Mouse (Mus musculus): ENCODE measurements at regions not wholly inside any gene's neighbourhood (a gene's known extent, or its start where the extent isn't known, plus 50 kb on each side); places are given as distances from the start of the nearest gene placed in this dataset.

DNA sequence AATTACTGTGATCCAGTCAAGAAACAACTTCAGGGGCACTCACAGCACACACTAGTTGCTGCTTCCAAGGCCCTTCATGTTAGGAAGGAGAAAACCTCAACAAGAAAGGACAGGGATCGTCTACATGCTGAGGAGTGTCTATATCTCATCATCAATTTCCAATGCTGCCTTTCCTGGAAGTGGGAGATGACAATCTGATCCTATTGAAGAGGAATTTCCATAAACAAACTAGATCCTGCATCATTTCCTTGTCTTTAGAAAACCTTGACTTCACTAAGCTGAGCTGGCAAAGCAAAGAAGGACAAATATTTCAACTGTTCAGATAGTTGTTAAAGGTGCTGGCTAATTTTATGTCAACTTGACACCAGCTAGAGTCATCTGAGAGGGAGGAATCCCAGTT, 83.5 kb upstream of the Rapgef5 start:
- Histone ChIP-seq H3K4me3 (no peak overlapping the region), H3K9me3 (replicated peaks) (no peaks in the 10 kb centered on the region), H3K4me2 (no peak overlapping the region), H3K36me3 (no peaks in the 10 kb centered on the region), H3K4me1 (replicated peaks) (peaks cover 14% of the 10 kb centered on the region), H3K27ac (ENCODE audit: poor library complexity, severe bottlenecking) (no peak overlapping the region), H3K9ac (no peak overlapping the region), H3K27me3 (replicated peaks) (no peaks in the 10 kb centered on the region)
- 53% methylated on average over 1 of the region's 1 CpGs for WGBS
- ATAC-seq (ENCODE audit: insufficient number of reproducible peaks, low FRiP score), result no peak

DNA sequence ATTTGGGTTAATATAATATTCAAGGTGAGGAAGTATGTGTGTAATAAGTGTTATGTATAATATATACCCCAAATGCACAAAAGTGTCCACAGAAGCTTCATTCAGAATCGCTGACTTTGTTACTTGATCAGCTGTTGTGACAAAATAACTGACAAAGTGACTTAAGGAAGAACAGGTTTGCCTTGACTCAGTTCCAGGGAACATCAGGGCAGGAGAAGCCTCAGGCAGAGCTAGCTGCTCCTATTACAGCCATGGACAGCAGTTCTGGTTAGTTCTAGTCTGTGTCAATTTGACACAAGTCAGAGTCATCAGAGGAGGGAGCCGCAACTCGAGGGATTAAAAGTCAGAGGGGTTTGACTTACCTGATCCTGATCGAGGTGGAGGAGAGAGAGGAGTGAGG, 79.3 kb upstream of the Rapgef5 start:
- Histone ChIP-seq H3K4me2 (no peak overlapping the region), H3K9ac (no peak overlapping the region), H3K27me3 (replicated peaks) (no peaks in the 10 kb centered on the region), H3K9me3 (replicated peaks) (no peaks in the 10 kb centered on the region), H3K36me3 (no peaks in the 10 kb centered on the region), H3K4me3 (no peak overlapping the region), H3K4me1 (replicated peaks) (peaks cover 13% of the 10 kb centered on the region), H3K27ac (ENCODE audit: poor library complexity, severe bottlenecking) (no peak overlapping the region)
- ATAC-seq (ENCODE audit: insufficient number of reproducible peaks, low FRiP score), result no peak
- 62% methylated on average over 4 of the region's 4 CpGs for WGBS

DNA sequence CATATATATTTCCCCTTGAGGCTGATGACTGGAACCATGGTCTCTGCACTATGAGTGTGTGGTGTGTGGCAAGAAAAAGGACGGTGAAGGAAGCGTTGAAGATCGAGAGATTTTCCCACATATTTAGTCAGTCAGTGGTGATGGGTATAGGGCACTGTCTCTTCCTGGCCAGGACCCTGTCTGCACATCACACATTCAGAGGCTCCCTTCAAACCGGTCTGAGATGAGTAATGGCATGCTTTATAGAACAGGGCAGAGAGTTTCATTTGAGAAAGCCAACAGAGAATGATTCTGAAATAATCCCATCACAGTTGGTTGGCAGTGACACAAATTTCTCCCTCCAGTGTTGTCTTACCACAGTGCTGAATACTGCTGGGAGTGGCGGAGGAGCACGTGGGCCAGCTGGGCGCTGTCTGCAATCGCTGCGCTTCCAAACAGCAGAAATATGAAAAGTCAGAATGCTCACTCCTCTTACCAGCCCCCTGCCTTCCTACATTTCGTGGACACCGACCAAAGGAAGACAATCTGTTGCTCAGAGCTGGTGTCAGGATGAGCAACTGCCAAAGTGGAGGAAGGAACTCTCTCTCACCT, 77.2 kb upstream of the Rapgef5 start:
- Histone ChIP-seq H3K36me3 (no peaks in the 10 kb centered on the region), H3K4me2 (no peak overlapping the region), H3K27ac (ENCODE audit: poor library complexity, severe bottlenecking) (no peak overlapping the region), H3K27me3 (replicated peaks) (no peaks in the 10 kb centered on the region), H3K9me3 (replicated peaks) (no peaks in the 10 kb centered on the region), H3K4me3 (no peak overlapping the region), H3K4me1 (replicated peaks) (peaks cover 4% of the 10 kb centered on the region; the same call in 1 of the 2 replicates), H3K9ac (no peak overlapping the region)
- ATAC-seq (ENCODE audit: insufficient number of reproducible peaks, low FRiP score), result no peak
- 58% methylated on average over 11 of the region's 11 CpGs for WGBS

DNA sequence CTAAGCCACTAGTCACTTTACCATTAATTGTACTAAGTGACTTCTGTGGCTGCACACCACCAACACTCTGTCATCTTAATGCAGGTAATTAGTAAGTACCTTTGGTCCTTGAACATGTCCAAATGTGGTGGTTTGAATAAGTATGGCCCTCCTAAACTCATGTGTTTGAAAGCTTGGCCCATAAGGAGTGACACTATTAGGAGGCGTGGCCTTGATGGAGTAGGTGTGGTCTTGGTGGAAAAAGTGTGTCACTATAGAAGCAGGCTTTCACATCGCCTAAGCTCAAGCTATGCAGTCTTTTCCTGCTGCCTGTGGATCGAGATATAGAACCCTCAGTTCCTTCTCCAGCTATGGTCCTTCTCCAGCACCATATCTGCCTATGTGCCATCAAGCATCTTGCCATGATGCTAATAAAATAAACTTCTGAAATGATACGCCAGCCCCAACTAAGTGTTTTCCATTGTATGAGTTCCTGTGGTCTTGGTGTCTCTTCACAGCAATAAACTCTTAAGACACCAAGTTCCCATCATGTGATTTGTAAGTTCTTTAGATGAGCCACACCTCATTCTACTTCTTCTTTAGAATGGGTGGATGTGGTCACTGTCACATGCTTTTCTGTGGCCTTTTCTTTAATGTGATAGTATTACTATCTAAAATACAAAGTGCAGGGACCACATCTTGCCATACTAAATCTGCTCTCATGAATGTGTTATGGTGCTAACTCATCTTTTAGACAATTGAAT, 71.9 kb upstream of the Rapgef5 start:
- no peaks in the 10 kb centered on the region for H3K9me3 ChIP-seq (replicated peaks)
- 74% methylated on average over 4 of the region's 4 CpGs for WGBS
- no peak overlapping the region for H3K4me3 ChIP-seq
- H3K27ac ChIP-seq (ENCODE audit: poor library complexity, severe bottlenecking), result no peak overlapping the region
- ATAC-seq (ENCODE audit: insufficient number of reproducible peaks, low FRiP score), result no peak
- H3K36me3 ChIP-seq, result no peaks in the 10 kb centered on the region
- no peak overlapping the region for H3K9ac ChIP-seq
- H3K27me3 ChIP-seq (replicated peaks), result no peaks in the 10 kb centered on the region
- H3K4me1 ChIP-seq (replicated peaks), result peaks cover 11% of the 10 kb centered on the region
- H3K4me2 ChIP-seq, result no peak overlapping the region

DNA sequence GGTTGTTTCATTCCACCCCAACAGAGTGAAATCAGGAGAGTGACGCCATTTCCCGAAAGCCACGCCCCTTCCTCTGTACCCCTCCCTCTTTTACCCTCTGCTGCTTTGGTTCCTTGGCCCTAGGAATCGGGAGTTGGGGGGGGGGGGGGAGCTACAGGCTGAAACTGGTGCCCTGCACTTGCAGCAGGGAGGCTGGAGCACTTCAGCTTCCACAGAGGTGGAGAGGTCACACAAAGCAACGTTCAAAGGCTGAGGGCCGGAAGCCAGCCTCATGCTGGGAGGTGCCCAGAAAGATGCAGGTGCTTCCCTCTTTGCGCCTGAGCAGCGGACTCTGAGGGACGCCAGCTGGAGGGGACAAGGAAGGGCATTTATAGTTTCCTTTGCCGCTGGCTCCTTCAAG, 69.1 kb upstream of the Rapgef5 start:
- WGBS, result 13% methylated on average over 10 of the region's 10 CpGs
- no peak overlapping the region for H3K9ac ChIP-seq
- peaks cover 11% of the 10 kb centered on the region for H3K4me1 ChIP-seq (replicated peaks)
- H3K4me3 ChIP-seq, result peak overlapping the region; percentile 16; the same call in 1 of the 2 replicates
- H3K9me3 ChIP-seq (replicated peaks), result no peaks in the 10 kb centered on the region
- H3K4me2 ChIP-seq, result peak overlapping the region; percentile 63
- H3K27me3 ChIP-seq (replicated peaks), result no peaks in the 10 kb centered on the region
- ATAC-seq (ENCODE audit: insufficient number of reproducible peaks, low FRiP score), result peak; percentile 31; the same call in 1 of the 2 replicates
- H3K27ac ChIP-seq (ENCODE audit: poor library complexity, severe bottlenecking), result no peak overlapping the region
- H3K36me3 ChIP-seq, result no peaks in the 10 kb centered on the region

DNA sequence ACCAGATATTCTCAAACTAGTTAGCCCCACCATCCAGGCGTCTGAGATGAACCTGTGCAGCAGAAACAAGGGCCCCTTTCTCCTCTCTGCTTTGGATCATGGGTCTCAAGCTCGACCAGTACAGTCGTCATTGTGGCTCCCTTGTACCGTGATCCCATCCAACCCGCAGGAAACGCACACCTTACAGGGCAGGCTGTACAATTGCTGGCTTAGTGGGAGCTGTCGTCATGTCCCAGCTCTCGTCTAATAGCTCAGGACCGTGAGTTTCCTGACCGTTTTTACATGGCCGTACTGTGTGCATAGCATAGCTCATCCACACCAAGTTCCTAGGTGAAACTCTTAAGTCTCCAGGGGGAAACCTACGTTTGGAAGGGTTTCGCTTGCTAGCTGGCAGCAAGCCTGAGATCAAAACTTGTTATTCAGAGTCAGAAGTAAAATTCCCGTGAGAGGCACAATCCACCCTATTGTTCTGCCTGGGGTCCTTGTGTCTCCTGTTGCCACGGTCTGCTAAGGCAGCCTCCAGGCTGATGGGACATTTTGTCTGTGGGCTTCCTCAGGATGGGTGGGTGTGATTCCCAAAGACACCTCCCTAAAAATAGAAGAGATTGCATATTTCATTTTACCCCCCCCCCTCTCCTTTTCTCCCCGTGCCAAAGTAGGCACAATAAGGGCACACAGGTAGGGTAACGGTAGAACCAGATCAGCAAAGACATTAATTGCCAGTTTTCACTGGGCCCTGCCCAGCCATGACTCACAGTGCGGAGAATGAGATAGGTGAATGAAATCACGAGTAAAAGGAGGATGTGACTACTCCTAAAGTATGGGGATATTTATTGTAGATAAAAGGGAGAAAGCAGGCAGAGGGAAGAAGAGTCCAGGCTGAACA, 68.2 kb upstream of the Rapgef5 start:
- H3K4me3 ChIP-seq, result no peak overlapping the region
- WGBS, result 54% methylated on average over 19 of the region's 19 CpGs
- ATAC-seq (ENCODE audit: insufficient number of reproducible peaks, low FRiP score), result no peak
- no peaks in the 10 kb centered on the region for H3K27me3 ChIP-seq (replicated peaks)
- no peaks in the 10 kb centered on the region for H3K36me3 ChIP-seq
- H3K4me2 ChIP-seq, result peak overlapping the region; percentile 63; the same call in 1 of the 2 replicates
- H3K4me1 ChIP-seq (replicated peaks), result peaks cover 11% of the 10 kb centered on the region
- H3K27ac ChIP-seq (ENCODE audit: poor library complexity, severe bottlenecking), result no peak overlapping the region
- H3K9me3 ChIP-seq (replicated peaks), result no peaks in the 10 kb centered on the region
- no peak overlapping the region for H3K9ac ChIP-seq

DNA sequence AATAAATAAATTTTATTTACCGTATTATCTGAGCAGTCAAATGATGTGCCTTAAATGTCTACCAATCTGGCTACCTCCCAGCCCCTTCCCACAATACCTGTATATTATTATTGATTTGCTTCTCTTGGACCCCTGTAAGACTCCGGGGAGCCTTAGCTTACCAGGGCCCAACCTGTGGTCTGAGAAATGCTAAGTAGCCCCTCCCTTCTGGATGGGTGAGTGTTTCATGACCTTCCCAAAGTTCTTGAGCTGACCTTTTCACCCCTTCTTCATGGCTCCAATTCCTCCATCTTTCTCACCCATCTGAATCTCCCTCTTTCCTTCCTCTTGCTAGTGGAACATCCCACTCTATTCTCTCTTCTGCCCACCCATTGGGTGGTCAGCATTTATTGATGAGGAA, 67.2 kb upstream of the Rapgef5 start:
- 85% methylated on average over 2 of the region's 2 CpGs for WGBS
- Histone ChIP-seq H3K9ac (no peak overlapping the region), H3K27me3 (replicated peaks) (no peaks in the 10 kb centered on the region), H3K4me2 (no peak overlapping the region), H3K4me3 (no peak overlapping the region), H3K27ac (ENCODE audit: poor library complexity, severe bottlenecking) (no peak overlapping the region), H3K4me1 (replicated peaks) (peaks cover 11% of the 10 kb centered on the region), H3K36me3 (no peaks in the 10 kb centered on the region), H3K9me3 (replicated peaks) (no peaks in the 10 kb centered on the region)
- no peak for ATAC-seq (ENCODE audit: insufficient number of reproducible peaks, low FRiP score)

DNA sequence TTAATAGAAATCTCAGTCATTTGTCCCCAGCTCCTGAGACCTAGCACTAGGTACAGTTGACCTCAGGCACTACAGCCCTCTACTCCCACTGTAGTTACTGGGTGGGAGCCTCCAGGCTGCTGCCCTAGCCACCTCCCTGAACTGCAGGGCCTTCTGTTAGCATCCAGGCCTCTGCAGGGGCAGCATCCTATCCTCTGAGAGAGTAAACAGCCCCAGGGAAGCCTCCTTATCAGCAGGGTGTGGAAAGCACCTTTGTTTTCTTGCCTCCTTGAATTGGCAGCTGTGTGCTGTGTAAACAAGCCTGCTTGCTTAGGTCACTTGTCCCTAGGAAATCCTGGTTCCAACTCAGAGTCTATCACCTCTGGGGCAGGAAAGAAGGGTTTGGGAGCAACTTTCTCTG, 66.2 kb upstream of the Rapgef5 start:
- ATAC-seq (ENCODE audit: insufficient number of reproducible peaks, low FRiP score), result no peak
- H3K9ac ChIP-seq, result no peak overlapping the region
- no peaks in the 10 kb centered on the region for H3K36me3 ChIP-seq
- H3K4me2 ChIP-seq, result no peak overlapping the region
- H3K4me1 ChIP-seq (replicated peaks), result peaks cover 11% of the 10 kb centered on the region
- H3K4me3 ChIP-seq, result no peak overlapping the region
- H3K27me3 ChIP-seq (replicated peaks), result no peaks in the 10 kb centered on the region
- H3K9me3 ChIP-seq (replicated peaks), result no peaks in the 10 kb centered on the region
- no peak overlapping the region for H3K27ac ChIP-seq (ENCODE audit: poor library complexity, severe bottlenecking)

DNA sequence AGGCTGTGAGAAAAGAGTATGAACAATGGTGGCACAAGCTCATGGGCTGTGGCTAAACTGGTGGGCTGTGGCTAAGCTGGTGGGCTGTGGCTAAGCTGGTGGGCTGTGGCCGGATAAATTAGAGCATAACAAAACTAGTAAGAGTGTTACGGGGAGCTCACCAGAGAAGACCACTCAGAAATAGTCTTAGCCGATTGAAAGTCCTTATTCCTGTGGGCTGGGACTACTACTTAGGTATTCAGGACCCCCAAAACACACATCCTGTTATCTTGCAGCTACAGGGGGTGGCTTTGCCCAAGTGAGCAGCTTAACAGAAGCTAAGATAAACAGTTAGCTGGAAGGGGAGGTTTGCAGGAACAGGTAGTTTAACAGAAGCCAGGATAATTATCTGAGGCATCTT, 65.4 kb upstream of the Rapgef5 start:
- Histone ChIP-seq H3K9me3 (replicated peaks) (no peaks in the 10 kb centered on the region), H3K27me3 (replicated peaks) (no peaks in the 10 kb centered on the region), H3K4me3 (no peak overlapping the region), H3K27ac (ENCODE audit: poor library complexity, severe bottlenecking) (no peak overlapping the region), H3K36me3 (no peaks in the 10 kb centered on the region), H3K4me1 (replicated peaks) (peaks cover 14% of the 10 kb centered on the region), H3K9ac (no peak overlapping the region), H3K4me2 (no peak overlapping the region)
- 38% methylated on average over 3 of the region's 3 CpGs for WGBS
- ATAC-seq (ENCODE audit: insufficient number of reproducible peaks, low FRiP score), result no peak

DNA sequence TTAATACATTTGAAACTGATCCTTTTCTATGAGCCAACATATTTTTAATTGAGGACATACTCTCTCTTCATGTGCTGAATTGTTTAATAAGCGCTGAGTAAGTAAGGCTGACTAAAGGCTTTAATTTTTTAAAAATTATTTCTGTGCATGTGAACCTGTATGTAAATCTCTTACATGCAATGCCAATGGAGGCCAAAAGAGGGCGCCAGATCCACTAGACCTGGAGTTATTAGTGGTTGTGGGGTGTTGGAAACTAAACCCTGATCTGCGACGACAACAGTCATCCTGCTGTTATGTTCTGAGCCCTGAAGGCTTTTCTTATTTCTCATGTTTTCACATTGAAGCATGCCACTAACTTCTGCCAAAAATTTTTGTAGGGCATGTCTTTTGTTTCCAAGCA, 64.8 kb upstream of the Rapgef5 start:
- H3K27me3 ChIP-seq (replicated peaks), result no peaks in the 10 kb centered on the region
- no peaks in the 10 kb centered on the region for H3K9me3 ChIP-seq (replicated peaks)
- WGBS, result 56% methylated on average over 4 of the region's 4 CpGs
- no peak overlapping the region for H3K9ac ChIP-seq
- ATAC-seq (ENCODE audit: insufficient number of reproducible peaks, low FRiP score), result no peak
- no peak overlapping the region for H3K4me3 ChIP-seq
- H3K27ac ChIP-seq (ENCODE audit: poor library complexity, severe bottlenecking), result no peak overlapping the region
- no peak overlapping the region for H3K4me2 ChIP-seq
- peaks cover 20% of the 10 kb centered on the region for H3K4me1 ChIP-seq (replicated peaks)
- no peaks in the 10 kb centered on the region for H3K36me3 ChIP-seq

DNA sequence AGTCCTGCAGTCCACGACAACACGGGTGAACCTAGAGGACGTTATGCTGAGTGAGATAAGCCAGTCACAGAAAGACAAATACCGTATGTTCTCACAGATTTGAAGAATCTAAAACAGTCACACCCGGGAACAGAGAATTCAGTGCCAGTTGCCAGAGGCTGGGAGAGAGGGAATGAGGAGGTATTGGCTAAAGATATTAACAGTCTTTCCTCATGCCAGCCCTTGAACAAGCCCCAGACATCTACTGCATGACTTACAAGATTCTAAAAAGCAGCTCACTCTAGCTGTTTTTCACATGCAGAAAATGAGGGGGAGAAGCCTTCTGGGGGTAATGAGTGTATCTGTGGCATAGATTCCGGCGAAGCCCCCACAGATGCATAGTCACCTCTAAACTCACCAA, 60.5 kb upstream of the Rapgef5 start:
- Histone ChIP-seq H3K9me3 (replicated peaks) (no peaks in the 10 kb centered on the region), H3K27ac (ENCODE audit: poor library complexity, severe bottlenecking) (no peak overlapping the region), H3K4me1 (replicated peaks) (peaks cover 23% of the 10 kb centered on the region), H3K9ac (no peak overlapping the region), H3K4me3 (no peak overlapping the region), H3K36me3 (no peaks in the 10 kb centered on the region), H3K27me3 (replicated peaks) (no peaks in the 10 kb centered on the region), H3K4me2 (no peak overlapping the region)
- no peak for ATAC-seq (ENCODE audit: insufficient number of reproducible peaks, low FRiP score)
- 43% methylated on average over 7 of the region's 7 CpGs for WGBS
